Mouse (Mus musculus): ENCODE results near the gene Rai1. TPM values are rescaled to one million over a fixed set of nuclear protein-coding genes. Genes with fewer than 3 reads are reported as not detected.

Gene Rai1
- polyA plus RNA-seq, 1 experiment from 2014 or later, result 10.7 TPM

DNA sequence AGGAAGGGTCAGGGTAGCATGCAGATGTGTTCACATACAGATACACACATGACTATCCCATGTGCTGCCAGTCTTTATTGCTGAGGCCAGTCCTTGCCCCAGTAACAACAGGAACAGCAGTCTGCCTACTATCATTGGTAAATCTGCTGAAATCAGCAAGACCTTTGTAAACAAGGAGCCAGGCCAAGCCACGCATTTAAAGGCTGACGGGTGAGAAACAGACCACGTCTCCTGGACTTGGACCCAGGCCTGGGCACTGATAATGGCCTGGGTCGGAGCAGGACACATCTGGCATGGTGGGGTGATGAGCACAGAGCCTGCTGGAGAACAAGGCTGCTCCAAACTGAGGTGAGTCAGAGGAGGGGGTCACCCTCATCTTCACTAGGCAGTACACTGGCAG, 135.7 kb downstream of the Rai1 start:
- Histone ChIP-seq H3K4me1 (replicated peaks; ENCODE audit: control insufficient read depth, insufficient read depth) (no peaks in the 10 kb centered on the region), H3K27ac (replicated peaks) (no peak overlapping the region), H3K27me3 (ENCODE audit: control insufficient read depth, insufficient read depth, low read length) (no peaks in the 10 kb centered on the region), H3K4me3 (ENCODE audit: low read depth, low read length) (no peak overlapping the region), H3K36me3 (ENCODE audit: control insufficient read depth, insufficient read depth, low read length) (no peaks in the 10 kb centered on the region; the same call in 1 of the 2 replicates), H3K4me2 (replicated peaks; ENCODE audit: low read depth) (no peak overlapping the region), H3K9me3 (ENCODE audit: control insufficient read depth, low read length) (no peaks in the 10 kb centered on the region), H3K9ac (ENCODE audit: low read length) (no peak overlapping the region)
- DNase-seq (ENCODE audit: low spot score) (no peak), ATAC-seq (ENCODE audit: low FRiP score, low TSS enrichment) (no peak)
- WGBS, result 75% methylated on average over 4 of the region's 4 CpGs
- no peak for TF ChIP-seq EP300 (optimal IDR thresholded peaks at IDR 0.05)
- no peak for TF ChIP-seq CTCF (IDR thresholded peaks at IDR 0.05; ENCODE audit: low read depth)

DNA sequence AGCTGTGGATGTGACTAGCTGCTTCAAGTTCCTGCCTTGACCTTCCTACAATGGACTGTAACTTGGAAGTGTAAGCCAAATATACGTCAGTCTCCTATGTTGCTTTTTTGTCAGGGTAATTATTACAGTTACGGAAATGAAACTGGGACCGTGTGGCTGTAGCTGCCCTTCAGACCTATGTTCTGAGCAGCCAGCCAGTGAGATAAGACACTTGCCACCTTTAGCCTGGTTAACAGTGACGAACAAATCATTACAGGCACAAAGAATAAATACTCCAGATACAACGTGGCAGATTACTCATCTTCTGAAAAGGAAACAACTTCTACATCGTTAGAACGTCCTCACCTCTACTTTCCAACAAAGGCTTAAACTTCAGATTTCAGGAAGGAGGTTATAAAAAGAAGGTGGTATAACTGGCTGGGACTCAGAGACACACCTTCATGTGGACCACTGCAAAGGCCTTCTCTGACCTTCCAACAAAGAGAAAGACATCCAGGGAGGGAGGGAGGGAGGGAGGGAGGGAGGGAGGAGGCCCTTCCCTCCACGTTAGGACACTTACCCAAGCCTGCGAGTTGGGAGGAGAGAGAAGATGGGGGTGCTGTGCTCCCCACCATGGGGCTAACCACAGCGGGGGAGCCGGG, 139.8 kb downstream of the Rai1 start:
- peak; percentile 87 for ATAC-seq (ENCODE audit: low FRiP score, low TSS enrichment)
- no peaks in the 10 kb centered on the region for H3K4me1 ChIP-seq (replicated peaks; ENCODE audit: control insufficient read depth, insufficient read depth)
- H3K4me3 ChIP-seq (ENCODE audit: low read depth, low read length), result no peak overlapping the region
- WGBS, result 54% methylated on average over 11 of the region's 11 CpGs
- no peak overlapping the region for H3K4me2 ChIP-seq (replicated peaks; ENCODE audit: low read depth)
- H3K27ac ChIP-seq (replicated peaks), result peak overlapping the region; percentile 58
- no peak overlapping the region for H3K9ac ChIP-seq (ENCODE audit: low read length)
- TF ChIP-seq EP300 (optimal IDR thresholded peaks at IDR 0.05), result no peak
- TF ChIP-seq CTCF (IDR thresholded peaks at IDR 0.05; ENCODE audit: low read depth), result no peak
- H3K36me3 ChIP-seq (ENCODE audit: control insufficient read depth, insufficient read depth, low read length), result no peaks in the 10 kb centered on the region
- no peaks in the 10 kb centered on the region for H3K27me3 ChIP-seq (ENCODE audit: control insufficient read depth, insufficient read depth, low read length)
- DNase-seq (ENCODE audit: low spot score), result no peak
- no peaks in the 10 kb centered on the region for H3K9me3 ChIP-seq (ENCODE audit: control insufficient read depth, low read length)

DNA sequence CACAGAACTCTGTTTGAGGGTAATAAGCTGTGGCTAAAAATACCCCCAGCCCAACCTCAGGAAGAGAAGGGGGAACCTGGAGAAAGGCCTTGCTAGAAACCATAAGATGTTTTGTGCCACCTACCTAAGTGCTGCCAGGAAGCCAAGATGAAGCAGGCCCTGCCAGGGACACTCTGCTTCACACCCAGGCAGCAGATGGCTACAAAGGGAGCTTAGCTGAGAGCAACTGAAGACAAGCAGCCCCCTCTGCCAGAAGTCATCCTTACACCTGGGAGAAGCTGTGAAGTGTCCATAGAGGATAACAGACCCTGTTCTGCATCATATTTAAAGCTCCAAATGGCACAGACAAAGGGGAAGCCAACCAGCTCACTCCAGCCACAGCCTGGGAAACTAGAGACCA, 141.3 kb downstream of the Rai1 start:
- TF ChIP-seq EP300 (optimal IDR thresholded peaks at IDR 0.05), result no peak
- no peak for TF ChIP-seq CTCF (IDR thresholded peaks at IDR 0.05; ENCODE audit: low read depth)
- H3K9ac ChIP-seq (ENCODE audit: low read length), result no peak overlapping the region
- no peak overlapping the region for H3K4me2 ChIP-seq (replicated peaks; ENCODE audit: low read depth)
- H3K27me3 ChIP-seq (ENCODE audit: control insufficient read depth, insufficient read depth, low read length), result no peaks in the 10 kb centered on the region
- no peak overlapping the region for H3K4me3 ChIP-seq (ENCODE audit: low read depth, low read length)
- H3K27ac ChIP-seq (replicated peaks), result no peak overlapping the region
- no peaks in the 10 kb centered on the region for H3K9me3 ChIP-seq (ENCODE audit: control insufficient read depth, low read length)
- DNase-seq (ENCODE audit: low spot score) (no peak), ATAC-seq (ENCODE audit: low FRiP score, low TSS enrichment) (no peak)
- H3K36me3 ChIP-seq (ENCODE audit: control insufficient read depth, insufficient read depth, low read length), result no peaks in the 10 kb centered on the region
- H3K4me1 ChIP-seq (replicated peaks; ENCODE audit: control insufficient read depth, insufficient read depth), result no peaks in the 10 kb centered on the region

DNA sequence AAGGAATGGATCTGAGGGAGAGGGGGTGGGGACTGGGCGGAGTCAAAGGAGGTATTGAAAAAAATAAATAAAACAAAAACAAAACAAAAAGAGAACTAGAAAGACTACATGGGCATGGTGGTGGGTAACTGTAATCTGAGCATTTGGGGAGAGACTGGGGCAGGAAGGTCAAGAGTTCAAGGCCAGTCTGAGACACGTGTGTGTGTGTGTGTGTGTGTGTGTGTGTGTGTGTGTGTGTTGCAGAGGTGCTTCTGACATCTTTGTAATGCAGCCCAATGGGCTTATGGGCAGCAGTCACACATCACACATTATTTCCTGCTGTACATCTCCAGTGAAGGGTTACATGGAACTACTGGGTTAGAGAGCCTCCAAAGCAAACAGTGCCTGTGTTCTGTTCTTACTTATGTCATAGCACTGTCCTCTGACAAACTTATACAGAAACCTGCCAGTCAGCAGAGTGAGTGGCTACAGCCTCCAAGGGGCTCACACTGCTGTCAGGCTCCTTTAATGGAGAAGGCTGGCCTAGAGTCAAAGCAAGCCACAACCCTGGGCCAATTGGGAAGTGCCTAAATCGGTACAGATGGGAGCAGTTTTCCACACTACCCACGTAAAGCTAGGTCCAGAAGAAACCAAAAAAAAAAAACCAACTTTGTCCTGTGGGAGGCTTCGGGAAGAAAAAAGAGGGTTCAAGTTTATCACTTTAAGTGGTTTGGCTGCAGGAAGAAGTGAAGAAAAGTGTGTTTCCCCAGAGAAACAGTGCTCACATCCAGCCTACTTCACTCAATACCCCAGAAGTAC, 143.1 kb downstream of the Rai1 start:
- DNase-seq (ENCODE audit: low spot score) (no peak), ATAC-seq (ENCODE audit: low FRiP score, low TSS enrichment) (no peak)
- Histone ChIP-seq H3K9ac (ENCODE audit: low read length) (no peak overlapping the region), H3K27me3 (ENCODE audit: control insufficient read depth, insufficient read depth, low read length) (no peaks in the 10 kb centered on the region), H3K9me3 (ENCODE audit: control insufficient read depth, low read length) (no peaks in the 10 kb centered on the region), H3K4me1 (replicated peaks; ENCODE audit: control insufficient read depth, insufficient read depth) (no peaks in the 10 kb centered on the region), H3K36me3 (ENCODE audit: control insufficient read depth, insufficient read depth, low read length) (no peaks in the 10 kb centered on the region), H3K4me2 (replicated peaks; ENCODE audit: low read depth) (no peak overlapping the region), H3K27ac (replicated peaks) (no peak overlapping the region), H3K4me3 (ENCODE audit: low read depth, low read length) (no peak overlapping the region)
- WGBS, result 52% methylated on average over 5 of the region's 5 CpGs
- TF ChIP-seq CTCF (IDR thresholded peaks at IDR 0.05; ENCODE audit: low read depth) (no peak), EP300 (optimal IDR thresholded peaks at IDR 0.05) (no peak)

Small RNA genes lying within 50 kb of the gene (microRNA-seq; reads per million reads assigned to microRNA genes)
- gene Mir6921, result 0.96 reads per million
- 0.96 reads per million for gene Mir6922

Other genes with a start within 250 kb of the Rai1 start
- 27.7 and 27.8 TPM in 2 replicates for gene Med9, start 156.8 kb upstream of the Rai1 start, polyA plus RNA-seq (2015; fragmentation: Nextera tagmentation; extraction: Ambion mirVana)
- gene Rasd1, start 140.1 kb upstream of the Rai1 start, polyA plus RNA-seq (2015; fragmentation: Nextera tagmentation; extraction: Ambion mirVana), result 1.3 TPM in 2 replicates
- 8.3 and 9.0 TPM in 2 replicates for gene Pemt, start 58.5 kb upstream of the Rai1 start, polyA plus RNA-seq (2015; fragmentation: Nextera tagmentation; extraction: Ambion mirVana)
- 44.7 and 47.9 TPM in 2 replicates for gene Srebf1, start 117.6 kb downstream of the Rai1 start, polyA plus RNA-seq (2015; fragmentation: Nextera tagmentation; extraction: Ambion mirVana)
- 15.9 and 19.4 TPM in 2 replicates for gene Tom1l2, start 247.9 kb downstream of the Rai1 start, polyA plus RNA-seq (2015; fragmentation: Nextera tagmentation; extraction: Ambion mirVana)
- gene Drc3, start 248.3 kb downstream of the Rai1 start, polyA plus RNA-seq (2015; fragmentation: Nextera tagmentation; extraction: Ambion mirVana), result 0.69 and 0.93 TPM in 2 replicates